Mouse (Mus musculus) embryonic facial prominence, embryonic 14.5 days (tissue): ENCODE results near the gene Rbm39. TPM values are rescaled to one million over a fixed set of nuclear protein-coding genes. Genes with fewer than 3 reads are reported as not detected.

Experiments
- ATAC-seq: fragments of 200-750 bp; cut with Nextera tagmentation; 2 replicates; pipeline ENCODE4 v1.8.0; 2017; ENCODE audit warnings: low read depth, moderate number of reproducible peaks, moderate TSS enrichment
- DNase-seq: peaks from one replicate; pipeline ENCODE4 v3.0.0-alpha.2; 2015; ENCODE audit warnings: low spot score
- H3K27ac ChIP-seq: fragments of 300-500 bp; sonication (generic); replicated peaks from 2 replicates; pipeline ENCODE4 v1.5.1; 2014; ENCODE audit warnings: low read depth, mild to moderate bottlenecking, low read length, moderate library complexity
- H3K27me3 ChIP-seq: fragments of 300-500 bp; sonication (generic); replicated peaks from 2 replicates; pipeline ENCODE4 v1.6.1; 2014; ENCODE audit warnings: low read length; ENCODE audit not compliant: control insufficient read depth, insufficient read depth
- H3K36me3 ChIP-seq: fragments of 300-500 bp; sonication (generic); 2 replicates; pipeline ENCODE4 v1.6.1; 2014; ENCODE audit warnings: low read length, mixed read lengths; ENCODE audit not compliant: control insufficient read depth, insufficient read depth
- H3K4me1 ChIP-seq: fragments of 300-500 bp; sonication (generic); 2 replicates; pipeline ENCODE4 v1.6.1; 2014; ENCODE audit warnings: antibody characterized with exemption, low read length; ENCODE audit not compliant: control insufficient read depth, insufficient read depth
- H3K4me2 ChIP-seq: fragments of 300-500 bp; sonication (generic); 2 replicates; pipeline ENCODE4 v1.6.1; 2014; ENCODE audit warnings: low read depth, mild to moderate bottlenecking, low read length, moderate library complexity, mixed read lengths
- H3K4me3 ChIP-seq: fragments of 300-500 bp; sonication (generic); 2 replicates; pipeline ENCODE4 v1.5.1; 2014; ENCODE audit warnings: low read depth, mild to moderate bottlenecking, low read length
- H3K9ac ChIP-seq: fragments of 300-500 bp; sonication (generic); 2 replicates; pipeline ENCODE4 v1.6.1; 2014; ENCODE audit warnings: low read depth, mild to moderate bottlenecking, low read length, moderate library complexity, mixed read lengths
- H3K9me3 ChIP-seq: fragments of 300-500 bp; sonication (generic); 2 replicates; pipeline ENCODE4 v1.6.1; 2016; ENCODE audit warnings: low read length; ENCODE audit not compliant: control insufficient read depth
- WGBS: fragments of 180-500 bp; shearing (Covaris S2); extraction: QIAGEN DNeasy Blood & Tissue Kit; methylation state at CpG from one replicate; pipeline ENCODE4 v1.1.7; 2014; 5-methylcytosine and 5-hydroxymethylcytosine counted together
- polyA plus RNA-seq: library from polyadenylated mRNA; unstranded; fragments of >200 nt; fragmentation: Nextera tagmentation; extraction: Ambion mirVana; gene quantifications from 2 replicates; pipeline ENCODE4 v1.2.1, GENCODE M21; 2014

Gene Rbm39
- polyA plus RNA-seq, 1 experiment from 2014 or later = 561 TPM

GRCm38 (mm10) chr2:156201486-156201885, 21.4 kb upstream of the Rbm39 start:
- Histone ChIP-seq H3K27ac (no peak overlapping the region), H3K4me2 (no peak overlapping the region), H3K4me1 (peaks cover 26% of the 10 kb centered on the region), H3K9me3 (no peaks in the 10 kb centered on the region), H3K9ac (no peak overlapping the region), H3K36me3 (peaks cover 24% of the 10 kb centered on the region; the same call in 1 of the 2 replicates), H3K4me3 (no peak overlapping the region), H3K27me3 (no peaks in the 10 kb centered on the region)
- WGBS = 93% methylated on average over 4 of the region's 4 CpGs
- ATAC-seq (no peak), DNase-seq (no peak)

DNA sequence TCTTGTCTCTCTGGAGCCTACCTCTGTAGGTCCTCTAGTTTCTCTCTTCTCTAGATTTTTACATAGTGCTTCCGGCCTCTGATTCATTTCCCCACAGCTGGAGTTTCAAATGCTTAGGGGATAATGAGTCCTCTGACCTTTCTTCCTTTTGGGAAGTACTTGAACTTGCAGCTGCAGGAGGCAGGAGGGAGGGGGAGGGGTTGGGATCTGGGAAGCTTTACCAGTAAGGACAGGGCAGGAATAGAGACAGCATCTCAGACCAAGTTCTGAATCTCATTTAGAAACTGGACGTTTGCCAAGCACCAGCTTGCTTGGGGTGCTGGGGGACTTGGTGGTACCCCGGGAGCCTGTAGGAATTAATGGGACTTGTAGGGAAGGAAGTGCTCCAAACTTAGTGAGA, 19.9 kb upstream of the Rbm39 start:
- no peak overlapping the region for H3K27ac ChIP-seq
- ATAC-seq = no peak

GRCm38 (mm10) chr2:156197129-156197911, 17.3 kb upstream of the Rbm39 start:
- peak overlapping the region; percentile 63 for H3K4me3 ChIP-seq
- 4% methylated on average over 15 of the region's 17 CpGs for WGBS
- peak overlapping the region; percentile 85 for H3K9ac ChIP-seq
- DNase-seq (no peak), ATAC-seq (no peak; the same call in 1 of the 2 replicates)
- H3K27ac ChIP-seq = peak overlapping the region; percentile 94
- peak overlapping the region; percentile 65 for H3K4me2 ChIP-seq
- H3K4me1 ChIP-seq = peaks cover 17% of the 10 kb centered on the region
- peaks cover 14% of the 10 kb centered on the region; the same call in 1 of the 2 replicates for H3K36me3 ChIP-seq
- no peaks in the 10 kb centered on the region for H3K9me3 ChIP-seq
- no peaks in the 10 kb centered on the region for H3K27me3 ChIP-seq

More for the DNA sequence above, 19.9 kb upstream of the Rbm39 start:
- H3K36me3 ChIP-seq = peaks cover 20% of the 10 kb centered on the region; the same call in 1 of the 2 replicates
- 34% methylated on average over 3 of the region's 3 CpGs for WGBS
- H3K9ac ChIP-seq = no peak overlapping the region
- no peaks in the 10 kb centered on the region for H3K9me3 ChIP-seq
- no peak overlapping the region for H3K4me3 ChIP-seq
- H3K4me2 ChIP-seq = no peak overlapping the region
- no peaks in the 10 kb centered on the region for H3K27me3 ChIP-seq
- DNase-seq = peak; percentile 57
- peaks cover 26% of the 10 kb centered on the region for H3K4me1 ChIP-seq

DNA sequence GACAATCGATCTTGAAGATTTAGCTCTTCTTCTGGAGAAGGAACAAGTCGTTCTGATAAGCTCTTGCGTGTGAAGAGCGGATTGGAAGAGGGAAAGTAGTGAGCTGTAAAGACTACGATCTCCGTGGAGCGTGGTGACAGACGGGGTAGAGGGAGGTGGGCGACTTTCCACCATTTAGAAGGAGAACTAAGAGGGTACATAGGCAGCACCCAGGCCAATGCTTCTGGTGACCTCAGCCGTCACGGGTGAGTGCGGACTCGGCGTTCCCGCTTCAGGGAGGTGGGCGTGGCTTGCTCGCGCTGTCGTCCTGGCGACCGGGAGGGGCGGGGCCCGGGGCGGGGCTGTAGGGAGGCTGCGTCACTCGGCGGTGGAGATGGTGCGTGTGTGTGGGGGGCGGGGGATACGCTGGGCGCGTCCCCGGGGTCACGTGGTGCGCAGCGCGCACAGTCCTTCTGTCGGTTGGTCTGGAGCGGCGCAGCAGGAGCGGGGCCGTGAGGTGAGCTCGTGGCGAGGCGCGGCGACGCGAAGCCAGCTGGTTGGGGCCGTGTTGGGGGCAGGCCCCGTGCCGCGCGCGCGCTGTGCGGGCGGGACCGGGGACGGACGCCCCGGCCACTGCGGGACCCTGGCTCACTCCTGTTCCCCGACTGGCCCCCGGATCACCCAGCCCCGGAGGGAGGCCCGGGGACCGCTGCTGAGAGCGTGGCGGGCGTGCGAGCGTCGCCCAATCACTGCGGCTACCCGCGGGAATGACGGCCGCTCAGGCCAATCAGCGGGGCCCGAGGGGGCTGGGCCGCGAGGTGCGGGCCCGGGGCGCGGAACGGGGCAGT, 16.5 kb upstream of the Rbm39 start, which contains the start of gene Phf20:
TSS of gene Phf20 (plus strand) at position 165 of the 827 bp plus-strand sequence.
- Histone ChIP-seq H3K4me3 (peak within 1 kb of the TSS; percentile 63), H3K27me3 (no peaks in the 10 kb centered on the region), H3K9me3 (no peaks in the 10 kb centered on the region), H3K9ac (peak within 1 kb of the TSS; percentile 85), H3K4me2 (peak within 1 kb of the TSS; percentile 65), H3K27ac (peak within 1 kb of the TSS; percentile 94), H3K36me3 (peaks cover 11% of the 10 kb centered on the region; the same call in 1 of the 2 replicates), H3K4me1 (peaks cover 16% of the 10 kb centered on the region)
- DNase-seq (peak; percentile 97), ATAC-seq (peak; percentile 98)
- WGBS = under 1% methylated on average over 40 of the region's 88 CpGs

DNA sequence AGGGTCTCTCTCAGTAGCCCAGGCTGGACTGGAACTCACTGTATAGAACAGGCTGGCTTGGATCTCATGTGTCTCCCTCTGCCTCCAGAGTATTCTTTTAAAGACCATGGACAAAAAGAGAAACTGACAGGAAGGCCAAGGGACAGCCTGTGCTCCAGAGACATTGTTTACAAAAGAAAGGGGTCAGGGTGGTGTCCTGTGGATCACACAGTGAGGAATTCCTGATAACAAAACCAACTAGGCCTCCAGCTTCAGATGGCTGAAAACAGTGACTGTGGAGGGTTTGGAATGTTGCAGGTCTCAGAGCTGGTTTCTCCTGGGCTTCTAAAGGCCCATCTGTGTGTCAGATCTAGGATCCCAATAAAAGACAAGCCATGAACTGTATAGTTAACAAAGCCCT, 14.5 kb upstream of the Rbm39 start:
- DNase-seq (no peak), ATAC-seq (no peak)
- Histone ChIP-seq H3K4me3 (no peak overlapping the region), H3K9ac (no peak overlapping the region), H3K4me1 (peaks cover 11% of the 10 kb centered on the region; the same call in 1 of the 2 replicates), H3K27me3 (no peaks in the 10 kb centered on the region), H3K36me3 (no peaks in the 10 kb centered on the region), H3K4me2 (no peak overlapping the region), H3K27ac (no peak overlapping the region), H3K9me3 (no peaks in the 10 kb centered on the region)

DNA sequence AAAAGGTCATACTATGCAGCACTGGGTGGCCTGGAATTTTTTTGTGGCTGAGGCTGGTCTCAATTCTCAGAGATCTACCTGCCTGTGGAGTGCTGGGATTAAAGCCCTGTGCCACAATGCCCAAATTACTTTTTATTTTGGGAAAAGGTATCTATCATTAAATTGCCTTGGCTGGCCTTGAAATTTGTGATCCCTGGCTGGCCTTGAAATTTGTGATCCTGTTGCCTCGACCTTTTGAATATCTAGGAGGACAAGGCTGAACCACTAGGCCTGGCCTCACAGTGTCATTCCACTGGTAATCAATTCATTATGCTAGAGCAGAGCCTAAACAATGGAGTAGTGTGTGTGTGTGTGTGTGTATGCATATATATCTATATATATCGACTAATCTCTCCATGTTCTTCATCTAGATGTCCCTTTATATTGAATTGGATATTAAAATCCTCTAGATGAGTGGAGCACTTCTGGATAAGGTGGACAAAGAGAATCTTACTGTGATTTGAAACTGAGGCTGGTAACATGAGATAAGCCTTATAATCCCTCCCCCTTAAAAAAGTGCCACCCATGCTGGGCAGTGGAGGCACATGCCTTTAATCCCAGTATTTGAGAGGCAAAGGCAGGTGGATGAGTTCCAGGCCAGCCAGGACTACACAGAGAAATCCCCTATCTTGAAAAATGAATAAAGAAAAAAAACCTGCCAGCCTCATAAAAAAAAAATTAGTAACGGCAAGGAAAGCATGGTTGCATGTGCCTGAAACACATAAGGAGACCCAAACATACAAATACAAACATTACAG, 13.2 kb upstream of the Rbm39 start:
- H3K4me2 ChIP-seq = no peak overlapping the region
- 62% methylated on average over 3 of the region's 3 CpGs for WGBS
- DNase-seq (no peak), ATAC-seq (no peak)
- peaks cover 5% of the 10 kb centered on the region; the same call in 1 of the 2 replicates for H3K4me1 ChIP-seq
- H3K27me3 ChIP-seq = no peaks in the 10 kb centered on the region
- H3K36me3 ChIP-seq = no peaks in the 10 kb centered on the region
- H3K9ac ChIP-seq = no peak overlapping the region
- H3K9me3 ChIP-seq = no peaks in the 10 kb centered on the region
- H3K27ac ChIP-seq = no peak overlapping the region
- H3K4me3 ChIP-seq = no peak overlapping the region

- ATAC-seq (no peak), DNase-seq (no peak)
Observed at GRCm38 (mm10) chr2:156192068-156192467, 12.0 kb upstream of the Rbm39 start.

DNA sequence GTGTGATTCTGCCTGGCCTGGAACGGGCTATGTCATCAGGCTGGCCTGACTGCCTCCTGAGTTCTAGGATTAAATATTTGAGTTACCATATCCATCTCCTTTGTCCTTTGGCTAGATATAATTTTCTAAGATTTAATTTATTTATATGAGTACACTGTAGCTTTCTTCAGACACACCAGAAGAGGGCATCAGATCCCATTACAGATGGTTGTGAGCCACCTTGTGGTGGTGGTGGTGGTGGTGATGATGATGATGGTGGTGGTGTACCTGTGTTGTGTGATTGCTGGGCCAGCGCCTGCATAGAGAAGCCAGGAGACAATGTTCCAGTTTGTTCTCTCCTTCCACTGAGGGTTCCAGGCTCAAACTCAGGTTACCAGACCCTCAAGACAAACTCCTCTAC, 11.5 kb upstream of the Rbm39 start:
- ATAC-seq (no peak), DNase-seq (no peak)
- H3K9ac ChIP-seq = no peak overlapping the region
- H3K4me3 ChIP-seq = no peak overlapping the region
- H3K4me2 ChIP-seq = no peak overlapping the region
- H3K9me3 ChIP-seq = no peaks in the 10 kb centered on the region
- H3K27ac ChIP-seq = no peak overlapping the region
- no peaks in the 10 kb centered on the region for H3K27me3 ChIP-seq
- H3K36me3 ChIP-seq = no peaks in the 10 kb centered on the region
- WGBS = 96% methylated on average over 2 of the region's 2 CpGs
- H3K4me1 ChIP-seq = no peaks in the 10 kb centered on the region

More at GRCm38 (mm10) chr2:156192068-156192467, 12.0 kb upstream of the Rbm39 start:
- Histone ChIP-seq H3K36me3 (no peaks in the 10 kb centered on the region), H3K9me3 (no peaks in the 10 kb centered on the region), H3K4me3 (no peak overlapping the region), H3K4me2 (no peak overlapping the region), H3K4me1 (no peaks in the 10 kb centered on the region), H3K27ac (no peak overlapping the region), H3K9ac (no peak overlapping the region), H3K27me3 (no peaks in the 10 kb centered on the region)
- 76% methylated on average over 2 of the region's 2 CpGs for WGBS
